Mouse (Mus musculus) heart, embryonic 12.5 days (tissue): ENCODE data around the gene Rbpj. TPM values are rescaled to one million over a fixed set of nuclear protein-coding genes. Genes with fewer than 3 reads are reported as not detected.

Source experiments
- ATAC-seq: fragments of 200-750 bp; cut with Nextera tagmentation; 2 replicates; pipeline ENCODE4 v1.8.0; 2017; ENCODE audit warnings: moderate TSS enrichment, moderate library complexity; ENCODE audit not compliant: insufficient number of reproducible peaks, low FRiP score
- H3K27ac ChIP-seq: fragments of 300-500 bp; sonication (generic); 2 replicates; pipeline ENCODE4 v1.5.1; 2016; ENCODE audit warnings: mild to moderate bottlenecking, moderate library complexity; ENCODE audit not compliant: poor library complexity, severe bottlenecking
- H3K27me3 ChIP-seq: fragments of 300-500 bp; sonication (generic); replicated peaks from 2 replicates; pipeline ENCODE4 v1.6.1; 2016; ENCODE audit warnings: mild to moderate bottlenecking, moderate library complexity
- H3K36me3 ChIP-seq: fragments of 300-500 bp; sonication (generic); 2 replicates; pipeline ENCODE4 v1.6.1; 2016; ENCODE audit warnings: mild to moderate bottlenecking, moderate library complexity
- H3K4me1 ChIP-seq: fragments of 300-500 bp; sonication (generic); replicated peaks from 2 replicates; pipeline ENCODE4 v1.6.1; 2016; ENCODE audit warnings: mild to moderate bottlenecking
- H3K4me2 ChIP-seq: fragments of 300-500 bp; sonication (generic); 2 replicates; pipeline ENCODE4 v1.6.1; 2016; ENCODE audit warnings: mild to moderate bottlenecking, moderate library complexity
- H3K4me3 ChIP-seq: fragments of 300-500 bp; sonication (generic); 2 replicates; pipeline ENCODE4 v1.5.1; 2016; ENCODE audit warnings: mild to moderate bottlenecking
- H3K9ac ChIP-seq: fragments of 300-500 bp; sonication (generic); 2 replicates; pipeline ENCODE4 v1.6.1; 2016; ENCODE audit warnings: mild to moderate bottlenecking, moderate library complexity
- H3K9me3 ChIP-seq: fragments of 300-500 bp; sonication (generic); replicated peaks from 2 replicates; pipeline ENCODE4 v1.6.1; 2016; ENCODE audit warnings: mild to moderate bottlenecking, moderate library complexity
- WGBS: fragments of 180-500 bp; shearing (Covaris S2); methylation state at CpG from one replicate; pipeline ENCODE4 v1.1.7; 2016; 5-methylcytosine and 5-hydroxymethylcytosine counted together
- polyA plus RNA-seq: library from polyadenylated mRNA; unstranded; fragments of >200 nt; fragmentation: Nextera tagmentation; extraction: Ambion mirVana; gene quantifications from 2 replicates; pipeline ENCODE4 v1.2.1, GENCODE M21; 2016

Gene Rbpj
- polyA plus RNA-seq, 1 experiment from 2014 or later: 27.0 TPM

GRCm38 (mm10) chr5:53469098-53469776 is 3.3 kb downstream of the Rbpj start:
- peak overlapping the region; percentile 52 for H3K4me2 ChIP-seq
- peaks cover 3% of the 10 kb centered on the region; the same call in 1 of the 2 replicates for H3K9me3 ChIP-seq
- WGBS: 43% methylated on average over 6 of the region's 6 CpGs
- H3K27ac ChIP-seq: no peak overlapping the region
- peaks cover 33% of the 10 kb centered on the region for H3K4me1 ChIP-seq
- ATAC-seq: no peak
- H3K27me3 ChIP-seq: 0 out of 2 replicates have a peak, but pooled peaks cover 8% of the 10 kb centered on the region
- H3K36me3 ChIP-seq: no peaks in the 10 kb centered on the region
- 0 out of 2 replicates have a peak overlapping the region, but pooled peaks have one; percentile 7 for H3K4me3 ChIP-seq
- H3K9ac ChIP-seq: no peak overlapping the region

- Histone ChIP-seq H3K9me3 (peaks cover 3% of the 10 kb centered on the region; the same call in 1 of the 2 replicates), H3K4me1 (peaks cover 33% of the 10 kb centered on the region), H3K4me2 (peak overlapping the region; percentile 52), H3K4me3 (peak overlapping the region; percentile 7; the same call in 1 of the 2 replicates), H3K36me3 (no peaks in the 10 kb centered on the region), H3K27ac (0 out of 2 replicates have a peak overlapping the region, but pooled peaks have one; percentile 34), H3K9ac (no peak overlapping the region), H3K27me3 (0 out of 2 replicates have a peak, but pooled peaks cover 8% of the 10 kb centered on the region)
- 27% methylated on average over 9 of the region's 9 CpGs for WGBS
- ATAC-seq: no peak
These were observed 3.8 kb downstream of the Rbpj start for GRCm38 (mm10) chr5:53469777-53470131.

GRCm38 (mm10) chr5:53470141-53471079 is 4.5 kb downstream of the Rbpj start:
- H3K4me1 ChIP-seq: peaks cover 33% of the 10 kb centered on the region
- ATAC-seq: peak; percentile 58; the same call in 1 of the 2 replicates
- peak overlapping the region; percentile 52 for H3K4me2 ChIP-seq
- WGBS: 14% methylated on average over 16 of the region's 16 CpGs
- H3K27me3 ChIP-seq: 0 out of 2 replicates have a peak, but pooled peaks cover 8% of the 10 kb centered on the region
- peaks cover 3% of the 10 kb centered on the region; the same call in 1 of the 2 replicates for H3K9me3 ChIP-seq
- peak overlapping the region; percentile 7; the same call in 1 of the 2 replicates for H3K4me3 ChIP-seq
- H3K9ac ChIP-seq: no peak overlapping the region
- peak overlapping the region; percentile 34; the same call in 1 of the 2 replicates for H3K27ac ChIP-seq
- no peaks in the 10 kb centered on the region for H3K36me3 ChIP-seq

GRCm38 (mm10) chr5:53472485-53472884 is 6.5 kb downstream of the Rbpj start:
- H3K27me3 ChIP-seq: 0 out of 2 replicates have a peak, but pooled peaks cover 4% of the 10 kb centered on the region
- no peak overlapping the region for H3K9ac ChIP-seq
- no peak overlapping the region for H3K4me2 ChIP-seq
- 68% methylated on average over 11 of the region's 11 CpGs for WGBS
- peaks cover 33% of the 10 kb centered on the region for H3K4me1 ChIP-seq
- peaks cover 3% of the 10 kb centered on the region; the same call in 1 of the 2 replicates for H3K9me3 ChIP-seq
- H3K27ac ChIP-seq: no peak overlapping the region
- H3K36me3 ChIP-seq: no peaks in the 10 kb centered on the region
- no peak; the same call in 1 of the 2 replicates for ATAC-seq
- no peak overlapping the region for H3K4me3 ChIP-seq

GRCm38 (mm10) chr5:53479161-53479560 is 13.2 kb downstream of the Rbpj start:
- H3K9ac ChIP-seq: no peak overlapping the region
- H3K9me3 ChIP-seq: no peaks in the 10 kb centered on the region
- no peak overlapping the region for H3K4me2 ChIP-seq
- H3K4me1 ChIP-seq: no peaks in the 10 kb centered on the region
- no peak for ATAC-seq
- WGBS: 76% methylated on average over 6 of the region's 6 CpGs
- H3K36me3 ChIP-seq: no peaks in the 10 kb centered on the region
- H3K27me3 ChIP-seq: no peaks in the 10 kb centered on the region
- no peak overlapping the region for H3K4me3 ChIP-seq
- no peak overlapping the region for H3K27ac ChIP-seq

GRCm38 (mm10) chr5:53479891-53480290 is 13.9 kb downstream of the Rbpj start:
- H3K36me3 ChIP-seq: no peaks in the 10 kb centered on the region

GRCm38 (mm10) chr5:53481021-53481420 is 15.1 kb downstream of the Rbpj start:
- ATAC-seq: no peak
- H3K4me2 ChIP-seq: no peak overlapping the region
- H3K4me3 ChIP-seq: no peak overlapping the region
- no peaks in the 10 kb centered on the region for H3K27me3 ChIP-seq
- no peaks in the 10 kb centered on the region for H3K36me3 ChIP-seq
- H3K9me3 ChIP-seq: no peaks in the 10 kb centered on the region
- WGBS: 82% methylated on average over 2 of the region's 2 CpGs
- H3K4me1 ChIP-seq: no peaks in the 10 kb centered on the region
- H3K27ac ChIP-seq: no peak overlapping the region
- no peak overlapping the region for H3K9ac ChIP-seq

More at GRCm38 (mm10) chr5:53479891-53480290, 13.9 kb downstream of the Rbpj start:
- Histone ChIP-seq H3K9ac (no peak overlapping the region), H3K4me1 (no peaks in the 10 kb centered on the region), H3K4me3 (no peak overlapping the region), H3K4me2 (no peak overlapping the region), H3K27me3 (no peaks in the 10 kb centered on the region), H3K27ac (no peak overlapping the region), H3K9me3 (no peaks in the 10 kb centered on the region)
- no peak for ATAC-seq
- 81% methylated on average over 5 of the region's 5 CpGs for WGBS

- WGBS: 82% methylated on average over 6 of the region's 6 CpGs
- no peaks in the 10 kb centered on the region for H3K36me3 ChIP-seq
- no peak overlapping the region for H3K4me2 ChIP-seq
- no peak overlapping the region for H3K4me3 ChIP-seq
- H3K27me3 ChIP-seq: peaks cover 4% of the 10 kb centered on the region; the same call in 1 of the 2 replicates
- H3K9me3 ChIP-seq: no peaks in the 10 kb centered on the region
- no peak for ATAC-seq
- no peak overlapping the region for H3K27ac ChIP-seq
- H3K4me1 ChIP-seq: no peaks in the 10 kb centered on the region
- H3K9ac ChIP-seq: no peak overlapping the region
These were observed 19.2 kb downstream of the Rbpj start for GRCm38 (mm10) chr5:53485069-53485628.

- no peak overlapping the region for H3K4me3 ChIP-seq
- H3K36me3 ChIP-seq: no peaks in the 10 kb centered on the region
- H3K9me3 ChIP-seq: no peaks in the 10 kb centered on the region
- ATAC-seq: no peak
- peaks cover 4% of the 10 kb centered on the region; the same call in 1 of the 2 replicates for H3K27me3 ChIP-seq
- peaks cover 5% of the 10 kb centered on the region; the same call in 1 of the 2 replicates for H3K4me1 ChIP-seq
- H3K4me2 ChIP-seq: no peak overlapping the region
- H3K9ac ChIP-seq: no peak overlapping the region
- WGBS: 78% methylated on average over 9 of the region's 9 CpGs
- no peak overlapping the region for H3K27ac ChIP-seq
These were observed 20.1 kb downstream of the Rbpj start for GRCm38 (mm10) chr5:53485934-53486475.

GRCm38 (mm10) chr5:53486966-53487592 is 21.1 kb downstream of the Rbpj start:
- WGBS: 35% methylated on average over 11 of the region's 11 CpGs
- Histone ChIP-seq H3K9me3 (no peaks in the 10 kb centered on the region), H3K4me3 (no peak overlapping the region), H3K4me2 (no peak overlapping the region), H3K9ac (no peak overlapping the region), H3K27me3 (peaks cover 4% of the 10 kb centered on the region; the same call in 1 of the 2 replicates), H3K27ac (no peak overlapping the region), H3K36me3 (no peaks in the 10 kb centered on the region), H3K4me1 (peaks cover 5% of the 10 kb centered on the region; the same call in 1 of the 2 replicates)
- no peak for ATAC-seq
